Mouse (Mus musculus) T-cell, adult 2 months (primary cell): ENCODE results near the gene Vmn2r50.
"Not testable (repeated sequence)": the region's sequence is repeated elsewhere in the genome, so short reads cannot be mapped to it uniquely, and the experiment has no call there.

Experiments
- DNase-seq: peaks from one replicate; pipeline ENCODE4 v3.0.0; 2022; ENCODE audit warnings: low spot score

Gene Vmn2r50

DNA sequence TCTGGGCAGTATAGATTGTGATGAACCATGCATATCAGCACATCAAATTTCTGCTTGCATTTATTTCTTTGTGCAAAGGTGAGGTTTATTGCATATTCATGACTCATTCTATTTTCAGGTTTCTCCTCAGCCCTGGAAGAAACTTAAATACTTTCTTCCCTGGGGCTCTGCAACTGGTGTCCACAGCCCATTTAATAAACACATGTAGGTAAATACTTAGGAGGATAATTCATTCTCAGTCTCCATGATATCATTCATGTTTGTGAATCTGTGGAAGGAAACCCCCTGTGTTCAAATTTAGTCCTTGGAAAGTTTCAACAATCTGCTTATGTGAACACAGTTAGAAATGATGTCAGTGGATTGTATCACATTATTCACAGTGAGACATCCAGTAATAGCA lies at the start of gene Vmn2r50:
TSS of gene Vmn2r50 (minus strand) at position 101 of the 400 bp plus-strand sequence.
- DNase-seq, result not testable (repeated sequence)

DNA sequence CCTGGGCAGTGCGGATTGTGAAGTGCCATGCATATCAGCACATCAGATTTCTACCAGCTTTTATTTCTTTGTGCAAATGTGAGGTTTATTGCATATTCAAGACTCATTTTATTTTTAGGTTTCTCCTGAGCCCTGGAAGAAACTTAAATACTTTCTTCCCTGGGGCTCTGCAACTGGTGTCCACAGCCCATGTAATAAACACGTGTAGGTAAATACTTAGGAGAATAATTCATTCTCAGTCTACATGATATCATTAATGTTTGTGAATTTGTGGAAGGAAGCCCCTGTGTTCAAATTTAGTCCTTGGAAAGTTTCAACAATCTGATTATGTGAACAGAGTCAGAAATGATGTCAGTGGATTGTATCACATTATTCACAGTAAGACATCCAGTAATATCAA lies 60.9 kb downstream of the Vmn2r50 start, which contains the start of gene Vmn2r49:
TSS of gene Vmn2r49 (minus strand) at position 101 of the 400 bp plus-strand sequence.
- DNase-seq, result not testable (repeated sequence)
